In the genomic region with DNA sequence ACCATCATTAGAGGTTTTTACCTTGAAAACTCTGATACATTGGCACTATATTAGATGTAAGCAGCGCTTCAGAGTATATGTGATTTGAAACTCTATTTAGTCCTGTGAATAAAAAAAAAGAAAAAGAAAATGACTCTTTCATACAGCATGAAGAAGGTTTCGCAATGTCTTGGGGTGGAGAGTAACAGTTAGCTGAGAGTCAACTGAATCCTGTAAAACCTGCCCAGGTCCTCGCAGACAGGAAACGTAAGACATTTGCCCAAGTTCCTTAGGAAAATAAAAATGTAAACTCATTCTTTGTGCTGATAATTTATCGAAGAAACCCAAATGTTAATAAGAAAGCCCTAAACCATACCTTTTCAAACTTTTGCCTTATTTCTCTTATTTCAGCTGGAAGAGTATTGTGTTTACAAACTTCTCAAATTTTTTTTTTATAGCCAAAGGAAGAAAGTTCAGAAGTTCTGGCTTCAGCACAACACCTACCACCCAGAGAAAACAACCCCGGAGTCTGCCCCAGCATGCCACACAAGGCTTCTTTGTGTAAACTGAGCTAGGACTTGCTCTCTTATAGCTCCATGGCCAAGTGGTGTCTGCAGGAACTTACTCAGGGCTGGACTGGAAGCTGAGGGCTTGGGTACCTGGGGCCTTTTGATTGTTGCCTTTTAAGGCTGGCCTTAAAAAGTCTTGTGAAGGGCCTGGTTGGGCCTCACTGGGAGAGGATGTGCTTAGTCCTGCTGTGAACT, we compare ENCODE assay signal across 25 mouse cellular contexts. TPM values are rescaled to one million over a fixed set of nuclear protein-coding genes. Genes with fewer than 3 reads are reported as not detected.
DNase-seq lines count a peak whose midpoint lies in the region; ATAC-seq and TF ChIP-seq lines count a peak whose summit lies in the region.
"Had no signal": no experiment of that assay in that cellular context is flagged by ENCODE, and none has a peak within 500 bp of the region (broad histone marks: within the 10 kb centered on the region; RNA-seq: fewer than 3 reads in every experiment).

No protein-coding gene starts in this region.

- peak; percentile 56; the same call in 1 of the 2 replicates for ATAC-seq in embryonic facial prominence, embryonic 13.5 days (ENCODE audit: insufficient number of reproducible peaks, insufficient read depth, low FRiP score, low TSS enrichment, low read depth)
- ATAC-seq in limb, embryonic 12.5 days (ENCODE audit: insufficient number of reproducible peaks, insufficient read depth, low FRiP score, low TSS enrichment, low read depth): no peak; the same call in 1 of the 2 replicates
- ATAC-seq: forebrain, postnatal 0 days; hindbrain, embryonic 16.5 days; midbrain, embryonic 15.5 days had no signal

- no peak overlapping the region for H3K4me3 ChIP-seq in embryonic facial prominence, embryonic 13.5 days
- H3K4me3 ChIP-seq in embryonic facial prominence, embryonic 10.5 days: no peak overlapping the region
- H3K4me3 ChIP-seq in limb, embryonic 12.5 days (replicated peaks): no peak overlapping the region
- no peak overlapping the region for H3K4me3 ChIP-seq in kidney, adult 2 months (ENCODE audit: insufficient read depth, low read depth, low read length)
- H3K4me3 ChIP-seq: embryonic facial prominence, embryonic 12.5 days; forebrain, embryonic 10.5 days; layer of hippocampus, adult 2 months; liver, embryonic 13.5 days; midbrain, embryonic 15.5 days; neural tube, embryonic 15.5 days had no signal

- no peak for DNase-seq in embryonic facial prominence, embryonic 10.5 days (ENCODE audit: low spot score)
- DNase-seq in urinary bladder, postnatal 14 days (ENCODE audit: low spot score): peak; percentile 48
- DNase-seq in urinary bladder, postnatal 4 days (ENCODE audit: low spot score in 2 of 2): no peak
- no peak for DNase-seq in kidney, adult 2 months
- no peak for DNase-seq in cerebellum, postnatal 36 days
- no peak for DNase-seq in frontal cortex, postnatal 25 days (ENCODE audit: low spot score in 2 of 2)
- DNase-seq: cerebellum, adult 8-10 months; forebrain, postnatal 0 days; gastrocnemius, postnatal 10 days; kidney, adult 11 months; kidney, postnatal 10 days; layer of hippocampus, postnatal 36 days; liver, embryonic 13.5 days; right cerebral cortex, postnatal 14 days; spleen, adult 18-20 months; thymus, postnatal 14 days had no signal

- no peak for TF ChIP-seq POLR2A in kidney, adult 2 months (IDR thresholded peaks at IDR 0.05; ENCODE audit: low read depth, low read length)

- no peak overlapping the region for H3K9ac ChIP-seq in embryonic facial prominence, embryonic 13.5 days
- H3K9ac ChIP-seq in limb, embryonic 12.5 days (replicated peaks): no peak overlapping the region
- H3K9ac ChIP-seq: embryonic facial prominence, embryonic 12.5 days; forebrain, postnatal 0 days; liver, embryonic 13.5 days; midbrain, embryonic 15.5 days; neural tube, embryonic 15.5 days had no signal

- WGBS in embryonic facial prominence, embryonic 13.5 days: 66% methylated on average over 6 of the region's 6 CpGs
- WGBS in embryonic facial prominence, embryonic 10.5 days: 75% methylated on average over 6 of the region's 6 CpGs
- 69% methylated on average over 6 of the region's 6 CpGs for WGBS in limb, embryonic 12.5 days
- WGBS in kidney, adult 2 months: 85% methylated on average over 6 of the region's 6 CpGs

- H3K4me2 ChIP-seq in embryonic facial prominence, embryonic 13.5 days: no peak overlapping the region
- no peak overlapping the region for H3K4me2 ChIP-seq in limb, embryonic 12.5 days
- H3K4me2 ChIP-seq: embryonic facial prominence, embryonic 12.5 days; liver, embryonic 13.5 days; midbrain, embryonic 15.5 days; neural tube, embryonic 15.5 days had no signal

- no peaks in the 10 kb centered on the region for H3K4me1 ChIP-seq in embryonic facial prominence, embryonic 13.5 days
- H3K4me1 ChIP-seq in embryonic facial prominence, embryonic 10.5 days: no peaks in the 10 kb centered on the region
- no peaks in the 10 kb centered on the region for H3K4me1 ChIP-seq in limb, embryonic 12.5 days (replicated peaks)
- H3K4me1 ChIP-seq in kidney, adult 2 months (ENCODE audit: control insufficient read depth, insufficient read depth, low read length): no peaks in the 10 kb centered on the region
- H3K4me1 ChIP-seq: embryonic facial prominence, embryonic 12.5 days; forebrain, embryonic 10.5 days; liver, embryonic 13.5 days; midbrain, embryonic 15.5 days; neural tube, embryonic 15.5 days had no signal

- no peak for TF ChIP-seq CTCF in kidney, adult 2 months (conservative IDR thresholded peaks at IDR 0.05; ENCODE audit: insufficient read depth, insufficient read length, low read depth, low read length)

- H3K27me3 ChIP-seq in embryonic facial prominence, embryonic 13.5 days: no peaks in the 10 kb centered on the region
- H3K27me3 ChIP-seq in embryonic facial prominence, embryonic 10.5 days (replicated peaks; ENCODE audit: low read depth, poor library complexity, severe bottlenecking): no peaks in the 10 kb centered on the region
- no peaks in the 10 kb centered on the region for H3K27me3 ChIP-seq in limb, embryonic 12.5 days
- no peaks in the 10 kb centered on the region for H3K27me3 ChIP-seq in kidney, adult 2 months (replicated peaks; ENCODE audit: control insufficient read depth, insufficient read depth, low read length)
- H3K27me3 ChIP-seq: CH12.LX; embryonic facial prominence, embryonic 12.5 days; liver, embryonic 13.5 days; midbrain, embryonic 15.5 days; neural tube, embryonic 15.5 days had no signal

- H3K27ac ChIP-seq in embryonic facial prominence, embryonic 13.5 days: 0 out of 2 replicates have a peak overlapping the region, but pooled peaks have one; percentile 22
- no peak overlapping the region for H3K27ac ChIP-seq in embryonic facial prominence, embryonic 10.5 days (replicated peaks)
- peak overlapping the region; percentile 87 for H3K27ac ChIP-seq in limb, embryonic 12.5 days
- no peak overlapping the region for H3K27ac ChIP-seq in kidney, adult 2 months (ENCODE audit: insufficient read depth, low read depth, low read length)
- H3K27ac ChIP-seq: embryonic facial prominence, embryonic 12.5 days; forebrain, embryonic 10.5 days; layer of hippocampus, adult 2 months; liver, embryonic 13.5 days; midbrain, embryonic 15.5 days; neural tube, embryonic 15.5 days had no signal

- no peaks in the 10 kb centered on the region for H3K36me3 ChIP-seq in embryonic facial prominence, embryonic 13.5 days
- no peaks in the 10 kb centered on the region for H3K36me3 ChIP-seq in embryonic facial prominence, embryonic 10.5 days (replicated peaks)
- no peaks in the 10 kb centered on the region for H3K36me3 ChIP-seq in limb, embryonic 12.5 days
- no peaks in the 10 kb centered on the region; the same call in none of the 2 replicates for H3K36me3 ChIP-seq in kidney, adult 2 months (ENCODE audit: control insufficient read depth, insufficient read depth, low read length)
- H3K36me3 ChIP-seq: embryonic facial prominence, embryonic 12.5 days; forebrain, embryonic 10.5 days; liver, embryonic 13.5 days; midbrain, embryonic 15.5 days; neural tube, embryonic 15.5 days had no signal

- H3K9me3 ChIP-seq in embryonic facial prominence, embryonic 13.5 days: no peaks in the 10 kb centered on the region
- H3K9me3 ChIP-seq in embryonic facial prominence, embryonic 10.5 days: no peaks in the 10 kb centered on the region
- H3K9me3 ChIP-seq in limb, embryonic 12.5 days: no peaks in the 10 kb centered on the region
- H3K9me3 ChIP-seq: embryonic facial prominence, embryonic 12.5 days; forebrain, embryonic 10.5 days; liver, embryonic 13.5 days; midbrain, embryonic 15.5 days; neural tube, embryonic 15.5 days had no signal

RNA-seq across cellular contexts. Expression of a gene that starts 52.9 kb away (rescaled TPM):
- polyA plus RNA-seq in embryonic facial prominence, embryonic 13.5 days (2015; fragmentation: Nextera tagmentation; extraction: Ambion mirVana): 25.3 and 40.2 TPM in 2 replicates
- 7.9 and 10.1 TPM in 2 replicates for polyA plus RNA-seq in embryonic facial prominence, embryonic 10.5 days (2016; fragmentation: Nextera tagmentation; extraction: Ambion mirVana)
- 7.5 and 11.0 TPM in 2 replicates for polyA plus RNA-seq in limb, embryonic 12.5 days (2016; fragmentation: Nextera tagmentation; extraction: Ambion mirVana)
- 115 and 153 TPM in 2 replicates for polyA plus RNA-seq in kidney, adult 2 months (2012; rRNA removed)

Comparison
In these comparisons a context has a peak if more than half of its experiments do, and no peak if none do; other contexts are left out.
1. H3K27ac ChIP-seq: peak in embryonic facial prominence, embryonic 13.5 days (single experiment) and limb, embryonic 12.5 days (single experiment); none in embryonic facial prominence, embryonic 10.5 days (single experiment) and kidney, adult 2 months (single experiment).